Mouse (Mus musculus): ENCODE measurements around the gene Clmn.

DNA sequence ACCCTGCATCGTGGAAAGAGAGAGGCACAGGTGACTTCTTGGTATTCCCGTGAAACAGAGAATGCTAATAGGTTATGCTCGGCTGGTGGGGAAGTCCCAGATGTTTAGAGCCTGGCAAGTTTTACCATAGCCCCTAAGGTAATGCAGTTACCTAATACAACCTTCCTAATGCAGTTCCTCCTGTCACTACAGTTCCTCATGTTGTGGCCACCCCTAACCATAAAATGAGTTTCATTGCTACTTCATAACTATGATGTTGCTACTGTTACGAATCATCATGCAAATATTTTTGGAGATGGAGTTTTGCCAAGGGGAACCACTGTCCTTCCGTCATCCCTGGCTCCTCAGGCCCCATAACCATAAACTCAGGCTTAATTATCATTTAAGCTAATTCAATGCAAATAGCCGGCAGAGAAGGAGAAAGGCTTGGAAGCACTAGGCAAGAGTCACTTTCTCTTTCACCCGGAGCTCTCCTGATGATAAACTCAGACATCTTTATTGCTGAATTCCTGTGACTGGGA is 53.9 kb downstream of the Clmn start:
- TF ChIP-seq CTCF (IDR thresholded peaks at IDR 0.05; ENCODE audit: insufficient read depth, low read length) (no peak), POLR2A (IDR thresholded peaks at IDR 0.05; ENCODE audit: borderline replicate concordance, extremely low read depth, low read depth, low read length) (no peak)

Measured in lung, adult 2 months (tissue).